Mouse (Mus musculus) heart, postnatal 36 days (tissue): ENCODE data around the gene Dusp1. TPM values are rescaled to one million over a fixed set of nuclear protein-coding genes. Genes with fewer than 3 reads are reported as not detected.

Experiments
- DNase-seq, 2 experiments: peaks; one replicate each; pipeline ENCODE4 v3.0.0; 2021 to 2022
- intact Hi-C: fragments of 180-260 bp; cut with DNase I; formaldehyde crosslinking; loops from one replicate; pipeline ENCODE4 v1.15.1; 2025
- microRNA-seq, 2 experiments: library from miRNA; unstranded; fragments of <30 nt; microRNA quantifications; one replicate each; pipeline ENCODE4 v1.2.0; 2021; ENCODE audit warnings: borderline number of aligned reads in 2 of 2
- total RNA-seq, 2 experiments: library from RNA; stranded (reverse); gene quantifications; 2 replicates each; pipeline ENCODE4 v1.2.3; 2021

The Dusp1 gene
- total RNA-seq, 2 experiments from 2014 or later: 49.6 to 105 TPM

- DNase-seq: peak in 1 of 2 experiments; percentile 32
- intact Hi-C loops: no loop called here
Measured at GRCm38 (mm10) chr17:26484626-26485421, 77.1 kb downstream of the Dusp1 start.

- intact Hi-C loops: no loop called here
- no peak for DNase-seq
Measured at GRCm38 (mm10) chr17:26480956-26481355, 81.0 kb downstream of the Dusp1 start.

GRCm38 (mm10) chr17:26479619-26480018 is 82.3 kb downstream of the Dusp1 start:
- intact Hi-C loops: no loop called here
- peak in 1 of 2 experiments; percentile 36 for DNase-seq

- peak in 1 of 2 experiments; percentile 44 for DNase-seq
Measured at GRCm38 (mm10) chr17:26478672-26479071, 83.3 kb downstream of the Dusp1 start.

GRCm38 (mm10) chr17:26476871-26477270 is 85.1 kb downstream of the Dusp1 start:
- intact Hi-C loops: no loop called here
- DNase-seq: no peak

More at GRCm38 (mm10) chr17:26478672-26479071, 83.3 kb downstream of the Dusp1 start:
- intact Hi-C loops: no loop called here

GRCm38 (mm10) chr17:26468102-26468894 is 93.6 kb downstream of the Dusp1 start:
- intact Hi-C loops: loop anchor here (5.0 kb wide), 1 partner anchor 244 kb away; no protein-coding TSS in a partner anchor
- DNase-seq: no peak

- no peak for DNase-seq
- intact Hi-C loops: loop anchor here (2.0 to 5.0 kb wide), 2 partner anchors 79 to 245 kb away; no protein-coding TSS in a partner anchor
Measured at GRCm38 (mm10) chr17:26467619-26468018, 94.3 kb downstream of the Dusp1 start.

- peak; percentile 87 to 90 for DNase-seq
- intact Hi-C loops: loop anchor here (1.0 to 5.0 kb wide), 4 partner anchors 40 to 246 kb away; no protein-coding TSS in a partner anchor
Measured at GRCm38 (mm10) chr17:26466741-26467150, 95.2 kb downstream of the Dusp1 start.

GRCm38 (mm10) chr17:26464972-26465371 is 97.0 kb downstream of the Dusp1 start:
- peak; percentile 59 to 62 for DNase-seq
- intact Hi-C loops: loop anchor here (2.0 to 5.0 kb wide), 4 partner anchors 132 to 422 kb away; partner anchors contain the start of gene Bnip1

- DNase-seq: peak in 1 of 2 experiments; percentile 32
Measured at GRCm38 (mm10) chr17:26464481-26464880, 97.4 kb downstream of the Dusp1 start.

GRCm38 (mm10) chr17:26463984-26464383 is 97.9 kb downstream of the Dusp1 start:
- intact Hi-C loops: loop anchor here (2.0 to 5.0 kb wide), 3 partner anchors 133 to 423 kb away; partner anchors contain the start of gene Bnip1
- DNase-seq: no peak

More at GRCm38 (mm10) chr17:26464481-26464880, 97.4 kb downstream of the Dusp1 start:
- intact Hi-C loops: loop anchor here (2.0 to 5.0 kb wide), 3 partner anchors 132 to 423 kb away; partner anchors contain the start of gene Bnip1

- no peak for DNase-seq
- intact Hi-C loops: loop anchor here (5.0 kb wide), 2 partner anchors 319 to 424 kb away; partner anchors contain the start of gene Bnip1
Measured at GRCm38 (mm10) chr17:26463432-26463831, 98.5 kb downstream of the Dusp1 start.

- DNase-seq: peak; percentile 83 to 87
- intact Hi-C loops: loop anchor here (1.0 to 5.0 kb wide), 3 partner anchors 175 to 425 kb away; partner anchors contain the start of gene Bnip1
Measured at GRCm38 (mm10) chr17:26462634-26463170, 99.2 kb downstream of the Dusp1 start.

- intact Hi-C loops: loop anchor here (10.0 kb wide), 1 partner anchor 333 kb away; the partner anchor contains the start of gene Mrpl28
- DNase-seq: no peak
Measured at GRCm38 (mm10) chr17:26458049-26458448, 103.9 kb downstream of the Dusp1 start.

GRCm38 (mm10) chr17:26457506-26457905 is 104.4 kb downstream of the Dusp1 start:
- intact Hi-C loops: loop anchor here (10.0 kb wide), 1 partner anchor 333 kb away; the partner anchor contains the start of gene Mrpl28
- DNase-seq: no peak

Small RNA genes within 50 kb of the gene (microRNA-seq; reads per million reads assigned to microRNA genes)
- 0 reads per million in 2 experiments for gene Gm22420

Other genes with a start within 250 kb of the Dusp1 start
- 1 to 10 TPM; 5.2 to 6.3 TPM for gene Neurl1b, start 147.3 kb downstream of the Dusp1 start, total RNA-seq
- 10 to 100 TPM; 47.5 to 56.2 TPM for gene Ergic1, start 639 bp downstream of the Dusp1 start, total RNA-seq
- gene Atp6v0e, start 101.1 kb upstream of the Dusp1 start, total RNA-seq: 10 to 100 TPM; 58.6 to 68.7 TPM
- gene Crebrf, start 153.5 kb upstream of the Dusp1 start, total RNA-seq: 10 to 100 TPM; 71.7 to 72.4 TPM
- 10 to 100 TPM; 24.5 to 27.2 TPM for gene Bnip1, start 218.9 kb upstream of the Dusp1 start, total RNA-seq